Mouse (Mus musculus) midbrain, embryonic 11.5 days (tissue): ENCODE measurements around the gene Gm11060. TPM values are rescaled to one million over a fixed set of nuclear protein-coding genes. Genes with fewer than 3 reads are reported as not detected.

ENCODE experiments used
- ATAC-seq: fragments of 200-750 bp; cut with Nextera tagmentation; 2 replicates; pipeline ENCODE4 v1.8.0; 2017; ENCODE audit warnings: moderate TSS enrichment, moderate library complexity; ENCODE audit not compliant: low FRiP score
- DNase-seq: peaks from one replicate; pipeline ENCODE4 v3.0.0; 2015; ENCODE audit warnings: low spot score; ENCODE audit errors: missing footprints
- H3K27ac ChIP-seq: fragments of 300-500 bp; sonication (generic); 2 replicates; pipeline ENCODE4 v1.5.1; 2014; ENCODE audit warnings: low read depth, low read length
- H3K27me3 ChIP-seq: fragments of 300-500 bp; sonication (generic); 2 replicates; pipeline ENCODE4 v1.6.1; 2014; ENCODE audit warnings: mild to moderate bottlenecking, low read length, moderate library complexity, mixed read lengths; ENCODE audit not compliant: control insufficient read depth, insufficient read depth
- H3K36me3 ChIP-seq: fragments of 300-500 bp; sonication (generic); 2 replicates; pipeline ENCODE4 v1.6.1; 2014; ENCODE audit warnings: mild to moderate bottlenecking, low read length, moderate library complexity, mixed read lengths; ENCODE audit not compliant: control insufficient read depth, insufficient read depth
- H3K4me1 ChIP-seq: fragments of 300-500 bp; sonication (generic); 2 replicates; pipeline ENCODE4 v1.6.1; 2014; ENCODE audit warnings: low read length; ENCODE audit not compliant: control insufficient read depth, insufficient read depth
- H3K4me2 ChIP-seq: fragments of 300-500 bp; sonication (generic); 2 replicates; pipeline ENCODE4 v1.6.1; 2014; ENCODE audit warnings: mild to moderate bottlenecking, moderate library complexity
- H3K4me3 ChIP-seq: fragments of 300-500 bp; sonication (generic); 2 replicates; pipeline ENCODE4 v1.5.1; 2014; ENCODE audit warnings: low read depth, low read length
- H3K9ac ChIP-seq: fragments of 300-500 bp; sonication (generic); 2 replicates; pipeline ENCODE4 v1.6.1; 2014; ENCODE audit warnings: low read length
- H3K9me3 ChIP-seq: fragments of 300-500 bp; sonication (generic); 2 replicates; pipeline ENCODE4 v1.6.1; 2016; ENCODE audit warnings: low read length; ENCODE audit not compliant: control insufficient read depth
- WGBS: fragments of 180-500 bp; shearing (Covaris S2); extraction: QIAGEN DNeasy Blood & Tissue Kit; methylation state at CpG from one replicate; pipeline ENCODE4 v1.1.7; 2014; 5-methylcytosine and 5-hydroxymethylcytosine counted together
- polyA plus RNA-seq: library from polyadenylated mRNA; unstranded; fragments of >200 nt; fragmentation: Nextera tagmentation; extraction: Ambion mirVana; gene quantifications from 2 replicates; pipeline ENCODE4 v1.2.1, GENCODE M21; 2014

Gm11060 gene
- polyA plus RNA-seq, result not detected in 2 replicates

DNA sequence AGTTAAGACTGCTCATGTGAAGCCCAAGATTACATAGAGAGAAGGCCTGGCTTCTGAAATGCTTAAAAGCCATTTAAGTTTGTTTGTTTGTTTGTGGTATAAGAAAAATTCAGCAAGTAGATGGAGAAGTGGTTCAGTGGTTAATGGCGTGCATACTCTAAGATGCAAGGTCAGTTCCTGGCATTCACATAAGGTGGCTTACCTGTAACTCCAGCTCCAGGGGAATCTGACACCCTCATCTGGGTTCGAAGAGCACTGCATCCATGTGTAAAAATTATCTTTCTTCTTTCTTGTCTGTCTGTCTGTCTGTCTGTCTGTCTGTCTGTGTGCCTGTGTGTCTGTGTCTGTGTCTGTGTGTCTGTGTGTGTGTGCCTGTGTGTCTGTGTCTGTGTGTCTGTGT, at the start of gene Gm11060:
Gene Gm11060, plus strand, starts transcription at position 301 of the 400 bp plus-strand sequence.
- Histone ChIP-seq H3K4me2 (no peak within 1 kb of the TSS), H3K4me3 (no peak within 1 kb of the TSS), H3K27ac (no peak within 1 kb of the TSS), H3K27me3 (no peaks in the 10 kb centered on the region), H3K36me3 (no peaks in the 10 kb centered on the region), H3K4me1 (no peaks in the 10 kb centered on the region), H3K9ac (no peak within 1 kb of the TSS), H3K9me3 (no peaks in the 10 kb centered on the region)
- 93% methylated on average over 2 of the region's 2 CpGs for WGBS
- ATAC-seq, result no peak
- DNase-seq, result no peak

DNA sequence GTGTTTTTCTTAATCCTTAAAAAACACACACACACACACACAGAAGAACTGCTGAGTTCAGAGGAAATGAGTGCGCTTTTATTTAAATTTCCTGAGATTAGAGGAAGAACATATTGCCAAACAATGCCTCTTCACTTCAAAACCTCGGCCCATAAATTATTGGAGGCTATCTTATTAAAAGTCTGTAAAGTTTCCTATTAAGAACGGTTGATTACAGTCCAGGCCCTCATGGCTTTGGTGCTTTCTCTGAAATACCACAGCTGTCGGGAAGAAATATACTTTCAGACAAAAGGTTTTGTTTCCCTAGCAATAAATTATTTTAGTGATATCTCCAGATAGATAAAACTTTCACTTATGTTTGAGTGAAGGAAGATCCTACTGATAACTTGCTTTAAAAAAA, 48.7 kb upstream of the Gm11060 start:
- DNase-seq, result no peak
- no peak overlapping the region for H3K4me2 ChIP-seq
- no peak overlapping the region for H3K4me3 ChIP-seq
- H3K9me3 ChIP-seq, result no peaks in the 10 kb centered on the region
- ATAC-seq, result no peak
- H3K27me3 ChIP-seq, result no peaks in the 10 kb centered on the region
- H3K9ac ChIP-seq, result no peak overlapping the region
- H3K36me3 ChIP-seq, result no peaks in the 10 kb centered on the region
- no peaks in the 10 kb centered on the region for H3K4me1 ChIP-seq
- no peak overlapping the region for H3K27ac ChIP-seq
- WGBS, result 91% methylated on average over 4 of the region's 4 CpGs

DNA sequence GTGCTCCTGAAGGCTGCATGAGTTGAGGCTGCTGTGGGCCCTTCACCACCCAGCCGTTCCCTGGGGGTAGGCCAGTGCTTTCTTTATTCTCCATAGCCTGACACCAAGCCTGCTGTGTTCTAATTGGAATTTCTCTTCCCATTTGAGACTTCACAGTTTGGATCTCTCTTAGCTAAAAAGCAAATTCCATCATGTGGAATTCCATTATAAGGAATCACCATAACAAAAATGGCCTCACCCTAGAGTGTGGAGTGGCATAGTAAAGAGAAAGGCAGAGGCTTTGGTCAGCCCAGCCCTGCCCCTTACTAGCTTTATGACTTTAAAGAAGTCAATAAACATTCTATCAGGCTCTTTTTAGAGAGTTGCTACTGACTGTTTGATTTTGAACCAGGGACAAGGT, 43.5 kb upstream of the Gm11060 start:
- Histone ChIP-seq H3K9me3 (no peaks in the 10 kb centered on the region), H3K27ac (no peak overlapping the region), H3K9ac (no peak overlapping the region), H3K36me3 (no peaks in the 10 kb centered on the region), H3K4me1 (no peaks in the 10 kb centered on the region), H3K4me3 (no peak overlapping the region), H3K4me2 (no peak overlapping the region), H3K27me3 (no peaks in the 10 kb centered on the region)
- DNase-seq (no peak), ATAC-seq (no peak)
- WGBS, result 42% methylated on average over 1 of the region's 1 CpGs

DNA sequence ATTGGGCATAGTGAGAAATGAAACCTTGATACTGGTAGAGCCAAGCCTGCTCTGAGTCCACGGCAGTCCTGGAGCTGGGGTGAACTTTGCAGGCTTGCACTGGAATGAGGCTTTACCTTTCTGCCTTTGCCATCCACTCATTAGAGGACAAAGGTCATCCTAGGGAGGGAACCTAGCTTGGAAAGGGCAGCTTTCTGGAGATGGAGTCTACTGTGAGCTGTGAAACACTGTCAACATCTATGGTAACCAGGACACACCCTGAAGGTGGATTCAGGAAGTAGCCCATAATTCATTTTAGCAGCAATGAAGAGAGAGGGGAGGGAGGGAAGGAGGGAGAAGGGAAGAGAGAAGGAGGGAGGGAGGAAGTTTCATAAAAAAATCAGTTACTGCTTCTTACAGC, 36.3 kb upstream of the Gm11060 start:
- H3K4me2 ChIP-seq, result no peak overlapping the region
- no peaks in the 10 kb centered on the region for H3K4me1 ChIP-seq
- no peak for ATAC-seq
- H3K36me3 ChIP-seq, result no peaks in the 10 kb centered on the region
- WGBS, result 90% methylated on average over 1 of the region's 1 CpGs
- H3K27ac ChIP-seq, result no peak overlapping the region
- no peak overlapping the region for H3K9ac ChIP-seq
- H3K4me3 ChIP-seq, result no peak overlapping the region
- DNase-seq, result no peak
- no peaks in the 10 kb centered on the region for H3K27me3 ChIP-seq
- no peaks in the 10 kb centered on the region for H3K9me3 ChIP-seq

DNA sequence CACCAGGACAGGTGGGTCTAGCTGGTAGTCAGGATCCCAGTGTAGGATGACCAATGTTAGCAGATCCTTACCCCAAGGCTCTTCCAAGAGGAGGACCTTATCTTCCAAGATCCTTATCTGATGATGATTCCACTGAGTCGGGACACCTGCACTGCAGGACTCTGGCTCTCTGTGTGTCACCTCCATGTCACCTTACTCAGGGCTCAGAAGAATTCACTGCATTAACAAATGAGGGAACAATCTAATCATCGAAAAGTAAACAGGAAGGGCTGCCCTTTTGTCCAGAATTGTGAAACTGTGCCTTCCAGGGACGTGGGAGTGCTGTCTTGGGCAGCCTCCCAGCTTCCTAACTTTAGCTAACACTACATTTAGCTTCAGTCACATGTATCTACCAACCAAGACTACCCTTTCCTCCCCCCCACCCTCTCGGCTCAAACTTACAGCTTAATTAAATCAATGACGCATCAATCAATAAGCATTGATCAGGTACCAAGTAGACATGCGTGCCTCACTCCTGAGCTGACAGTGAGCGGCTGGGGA, 33.2 kb upstream of the Gm11060 start:
- Histone ChIP-seq H3K36me3 (no peaks in the 10 kb centered on the region), H3K4me1 (no peaks in the 10 kb centered on the region), H3K9me3 (no peaks in the 10 kb centered on the region), H3K4me2 (no peak overlapping the region), H3K4me3 (no peak overlapping the region), H3K9ac (no peak overlapping the region), H3K27me3 (no peaks in the 10 kb centered on the region), H3K27ac (no peak overlapping the region)
- DNase-seq, result no peak
- ATAC-seq, result no peak
- WGBS, result 76% methylated on average over 7 of the region's 7 CpGs

DNA sequence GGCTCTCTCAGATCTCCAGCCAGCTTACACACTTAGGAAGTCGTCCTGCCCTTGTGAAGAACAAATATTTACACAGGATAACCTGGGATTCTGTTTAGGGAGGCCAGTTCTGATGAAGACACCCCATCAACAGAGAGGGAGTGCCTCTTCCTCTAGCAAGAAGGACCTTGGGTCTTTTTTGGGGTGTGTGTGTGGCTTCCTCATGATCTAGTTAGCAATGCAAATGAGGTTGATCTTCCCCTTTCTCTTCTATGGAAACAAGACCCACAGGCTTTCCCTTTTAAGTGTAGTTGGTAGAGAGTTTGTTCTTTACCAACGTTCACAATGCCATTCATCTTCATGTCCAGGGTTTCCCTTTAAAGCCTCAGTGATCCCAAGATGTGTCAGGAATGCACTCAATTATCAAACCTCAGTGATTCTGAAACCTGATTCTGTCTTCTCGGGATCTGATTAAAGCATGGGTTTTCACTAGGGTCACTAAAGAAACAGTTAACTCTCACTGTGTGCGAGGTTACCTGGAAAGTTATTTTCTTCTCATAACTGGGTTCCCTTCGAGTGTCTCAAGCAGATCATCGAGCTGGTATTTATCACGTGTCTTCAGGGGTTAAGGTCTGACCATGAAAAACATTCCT, 29.0 kb upstream of the Gm11060 start:
- H3K4me2 ChIP-seq, result no peak overlapping the region
- H3K4me3 ChIP-seq, result no peak overlapping the region
- no peak overlapping the region for H3K9ac ChIP-seq
- no peaks in the 10 kb centered on the region for H3K36me3 ChIP-seq
- H3K4me1 ChIP-seq, result no peaks in the 10 kb centered on the region
- H3K9me3 ChIP-seq, result no peaks in the 10 kb centered on the region
- DNase-seq (no peak), ATAC-seq (no peak)
- H3K27ac ChIP-seq, result no peak overlapping the region
- WGBS, result 62% methylated on average over 7 of the region's 7 CpGs
- no peaks in the 10 kb centered on the region for H3K27me3 ChIP-seq

DNA sequence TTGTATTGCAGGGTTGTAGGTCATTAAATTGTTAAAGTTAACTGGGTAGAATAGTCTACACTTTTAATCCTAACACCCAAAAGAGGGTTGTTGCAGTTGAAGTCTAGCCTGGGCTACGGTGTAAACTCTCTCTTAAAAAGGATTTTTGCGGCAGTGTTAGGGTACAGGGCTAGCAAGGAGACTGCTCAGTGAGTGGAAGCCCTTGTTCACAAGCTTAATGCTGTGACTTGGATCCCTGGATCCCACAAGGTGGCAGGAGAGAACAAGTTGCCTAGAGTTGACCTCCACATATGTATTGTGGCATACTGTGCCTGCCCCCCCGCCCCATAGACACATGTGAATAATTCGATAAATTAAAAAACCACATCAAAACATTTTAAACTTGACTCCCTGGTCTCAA, 19.3 kb upstream of the Gm11060 start:
- H3K27ac ChIP-seq, result no peak overlapping the region
- no peaks in the 10 kb centered on the region for H3K27me3 ChIP-seq
- H3K9ac ChIP-seq, result no peak overlapping the region
- no peak overlapping the region for H3K4me2 ChIP-seq
- WGBS, result 80% methylated on average over 4 of the region's 4 CpGs
- DNase-seq (peak; percentile 57), ATAC-seq (no peak)
- no peaks in the 10 kb centered on the region for H3K36me3 ChIP-seq
- no peaks in the 10 kb centered on the region for H3K9me3 ChIP-seq
- no peaks in the 10 kb centered on the region for H3K4me1 ChIP-seq
- H3K4me3 ChIP-seq, result no peak overlapping the region

DNA sequence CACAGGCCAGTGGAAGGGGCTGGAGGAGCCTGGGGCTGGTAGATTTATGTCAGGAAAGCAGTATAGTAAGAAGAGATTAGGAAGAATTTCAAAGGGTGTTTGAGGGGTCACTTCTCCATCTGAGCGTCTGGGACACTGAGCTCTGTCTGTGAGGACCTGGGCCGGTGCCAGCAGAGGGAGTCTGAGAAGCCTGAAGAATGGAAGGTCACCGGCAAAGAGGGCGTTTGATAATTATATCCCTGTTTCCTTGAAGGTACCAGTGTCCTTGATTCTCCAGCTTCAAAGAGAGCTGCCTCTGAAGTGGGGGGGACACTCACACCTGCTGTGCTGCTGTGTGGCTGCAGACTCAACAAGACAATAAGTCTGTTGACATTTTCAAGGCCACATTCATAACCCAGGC, 17.6 kb upstream of the Gm11060 start:
- no peaks in the 10 kb centered on the region for H3K4me1 ChIP-seq
- H3K27ac ChIP-seq, result no peak overlapping the region
- no peak overlapping the region for H3K4me2 ChIP-seq
- no peak for DNase-seq
- no peaks in the 10 kb centered on the region for H3K36me3 ChIP-seq
- no peaks in the 10 kb centered on the region for H3K9me3 ChIP-seq
- no peak overlapping the region for H3K4me3 ChIP-seq
- WGBS, result 59% methylated on average over 4 of the region's 4 CpGs
- no peaks in the 10 kb centered on the region for H3K27me3 ChIP-seq
- H3K9ac ChIP-seq, result no peak overlapping the region
- no peak for ATAC-seq

DNA sequence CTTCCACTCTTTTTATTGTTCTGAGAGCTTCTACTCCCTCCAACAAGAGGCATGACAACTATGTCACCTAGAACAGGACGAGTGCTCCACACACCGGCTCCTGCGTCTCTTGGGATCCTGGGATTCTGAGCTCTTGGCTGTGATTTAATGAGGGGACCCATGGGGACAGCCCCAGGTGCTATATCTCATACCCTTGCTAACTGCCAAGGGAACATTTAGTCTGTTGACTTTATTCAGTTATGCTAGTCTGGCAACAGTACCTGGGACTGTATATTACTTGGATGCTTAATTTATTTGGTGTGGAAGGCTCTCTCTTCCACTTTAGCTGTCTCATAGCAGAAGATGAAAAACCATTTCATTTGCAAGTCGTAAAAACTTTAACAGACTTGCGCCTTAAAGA, 16.0 kb upstream of the Gm11060 start:
- no peak overlapping the region for H3K27ac ChIP-seq
- H3K9me3 ChIP-seq, result no peaks in the 10 kb centered on the region
- no peaks in the 10 kb centered on the region for H3K27me3 ChIP-seq
- DNase-seq (peak; percentile 59), ATAC-seq (no peak)
- no peaks in the 10 kb centered on the region for H3K4me1 ChIP-seq
- no peak overlapping the region for H3K4me3 ChIP-seq
- no peak overlapping the region for H3K9ac ChIP-seq
- H3K4me2 ChIP-seq, result no peak overlapping the region
- 82% methylated on average over 5 of the region's 5 CpGs for WGBS
- H3K36me3 ChIP-seq, result no peaks in the 10 kb centered on the region
